Mouse (Mus musculus) myocyte (in vitro differentiated cells): ENCODE measurements around the gene Gm17332. TPM values are rescaled to one million over a fixed set of nuclear protein-coding genes. Genes with fewer than 3 reads are reported as not detected.

Experiments
- H3K27me3 ChIP-seq: one replicate; pipeline ENCODE4 v1.6.1; 2011; ENCODE audit not compliant: control insufficient read depth, insufficient read depth, insufficient read length
- H3K36me3 ChIP-seq: one replicate; pipeline ENCODE4 v1.6.1; 2011; ENCODE audit not compliant: control insufficient read depth, insufficient read depth
- H3K4me2 ChIP-seq: one replicate; pipeline ENCODE4 v1.6.1; 2011; ENCODE audit warnings: low read depth, control low read depth
- H3K4me3 ChIP-seq: one replicate; pipeline ENCODE4 v1.5.1; 2011; ENCODE audit warnings: mild to moderate bottlenecking, control low read depth, moderate library complexity
- H3K79me2 ChIP-seq: one replicate; pipeline ENCODE4 v1.6.1; 2011; ENCODE audit not compliant: control insufficient read depth, insufficient read depth
- H3ac ChIP-seq: one replicate; pipeline ENCODE4 v1.6.1; 2011; ENCODE audit not compliant: control insufficient read depth, insufficient read length
- CEBPB ChIP-seq: IDR thresholded peaks from 2 replicates; pipeline ENCODE4 v1.6.1; 2011; ENCODE audit warnings: mild to moderate bottlenecking, moderate library complexity; ENCODE audit not compliant: poor library complexity, insufficient read depth, severe bottlenecking
- E2F4 ChIP-seq: IDR thresholded peaks from one replicate; pipeline ENCODE4 v1.6.1; 2011; ENCODE audit warnings: mild to moderate bottlenecking, control low read depth, moderate library complexity; ENCODE audit not compliant: insufficient read depth
- MAX ChIP-seq: IDR thresholded peaks from one replicate; pipeline ENCODE4 v1.6.1; 2011; ENCODE audit warnings: low read depth, mild to moderate bottlenecking, control low read depth
- MYOD1 ChIP-seq, 3 experiments: IDR thresholded peaks; one replicate each; pipeline ENCODE4 v1.6.1; 2011; ENCODE audit warnings: control low read depth in 2 of 3, low read depth in 2 of 3, mild to moderate bottlenecking in 2 of 3, moderate library complexity in 1 of 3; ENCODE audit not compliant: insufficient read length in 2 of 3, control insufficient read depth in 1 of 3
- MYOG ChIP-seq, 3 experiments: IDR thresholded peaks; one replicate each; pipeline ENCODE4 v1.6.1; 2011; ENCODE audit warnings: control low read depth in 2 of 3, low read depth in 2 of 3, mild to moderate bottlenecking in 2 of 3; ENCODE audit not compliant: insufficient read length in 2 of 3, control insufficient read depth in 1 of 3, insufficient read depth in 1 of 3
- POLR2A ChIP-seq: IDR thresholded peaks from one replicate; pipeline ENCODE4 v1.6.1; 2011; ENCODE audit warnings: low read depth, mild to moderate bottlenecking, control low read depth, moderate library complexity; ENCODE audit not compliant: insufficient read length
- POLR2AphosphoS2 ChIP-seq: IDR thresholded peaks from one replicate; pipeline ENCODE4 v1.6.1; 2011; ENCODE audit warnings: low read depth, control low read depth; ENCODE audit not compliant: insufficient read length
- REST ChIP-seq: IDR thresholded peaks from one replicate; pipeline ENCODE4 v1.6.1; 2011; ENCODE audit warnings: mild to moderate bottlenecking, control low read depth, moderate library complexity; ENCODE audit not compliant: insufficient read depth, insufficient read length
- SRF ChIP-seq: IDR thresholded peaks from one replicate; pipeline ENCODE4 v1.6.1; 2011; ENCODE audit warnings: low read depth; ENCODE audit not compliant: control insufficient read depth, insufficient read length
- TCF12 ChIP-seq: IDR thresholded peaks from one replicate; pipeline ENCODE4 v1.6.1; 2011; ENCODE audit warnings: mild to moderate bottlenecking, control low read depth; ENCODE audit not compliant: poor library complexity, insufficient read depth, severe bottlenecking
- TCF3 ChIP-seq: IDR thresholded peaks from one replicate; pipeline ENCODE4 v1.6.1; 2011; ENCODE audit warnings: low read depth, control low read depth; ENCODE audit not compliant: insufficient read length
- USF1 ChIP-seq: IDR thresholded peaks from one replicate; pipeline ENCODE4 v1.6.1; 2011; ENCODE audit warnings: low read depth, mild to moderate bottlenecking, control low read depth, moderate library complexity
- polyA plus RNA-seq: library from polyadenylated mRNA; unstranded; fragments of >200 nt; fragmentation: generic; extraction: Trizol; gene quantifications from one replicate; pipeline ENCODE4 v1.2.1, GENCODE M21; 2012; ENCODE audit warnings: missing spikeins

Gm17332 gene
- polyA plus RNA-seq, 1 experiment: not detected

- H3K27me3 ChIP-seq: no peaks in the 10 kb centered on the region
- TF ChIP-seq POLR2A (no peak), CEBPB (no peak), TCF12 (no peak), TCF3 (no peak), MAX (no peak), SRF (no peak), USF1 (no peak), POLR2AphosphoS2 (no peak), REST (no peak), MYOG (IDR thresholded peaks at IDR 0.05; ENCODE audit: control insufficient read depth in 1 of 3, insufficient read depth in 1 of 3, insufficient read length in 2 of 3, low read depth in 2 of 3) (no peak), E2F4 (no peak), MYOD1 (IDR thresholded peaks at IDR 0.05; ENCODE audit: control insufficient read depth in 1 of 3, insufficient read length in 2 of 3, low read depth in 2 of 3) (no peak)
- no peak overlapping the region for H3K4me3 ChIP-seq
- H3K4me2 ChIP-seq: no peak overlapping the region
- H3K79me2 ChIP-seq: no peaks in the 10 kb centered on the region
- H3K36me3 ChIP-seq: no peaks in the 10 kb centered on the region
- H3ac ChIP-seq: no peak overlapping the region
Observed at GRCm38 (mm10) chr11:31194761-31195160, 12.5 kb upstream of the Gm17332 start.

- Histone ChIP-seq H3K79me2 (no peaks in the 10 kb centered on the region), H3K4me3 (peak overlapping the region; percentile 6), H3K4me2 (peak overlapping the region; percentile 67), H3ac (no peak overlapping the region), H3K27me3 (no peaks in the 10 kb centered on the region), H3K36me3 (no peaks in the 10 kb centered on the region)
- TF ChIP-seq TCF12: no peak
- TF ChIP-seq TCF3: no peak
- no peak for TF ChIP-seq SRF
- TF ChIP-seq USF1: no peak
- no peak for TF ChIP-seq MYOD1 (IDR thresholded peaks at IDR 0.05; ENCODE audit: control insufficient read depth in 1 of 3, insufficient read length in 2 of 3, low read depth in 2 of 3)
- TF ChIP-seq MYOG (IDR thresholded peaks at IDR 0.05; ENCODE audit: control insufficient read depth in 1 of 3, insufficient read depth in 1 of 3, insufficient read length in 2 of 3, low read depth in 2 of 3): no peak
- no peak for TF ChIP-seq CEBPB
- no peak for TF ChIP-seq POLR2A
- TF ChIP-seq E2F4: no peak
- no peak for TF ChIP-seq MAX
- TF ChIP-seq REST: no peak
- TF ChIP-seq POLR2AphosphoS2: no peak
Observed at GRCm38 (mm10) chr11:31170052-31170646, 12.1 kb downstream of the Gm17332 start.

- peak overlapping the region; percentile 67 for H3K4me2 ChIP-seq
- H3K36me3 ChIP-seq: no peaks in the 10 kb centered on the region
- no peaks in the 10 kb centered on the region for H3K27me3 ChIP-seq
- peak overlapping the region; percentile 6 for H3K4me3 ChIP-seq
- no peaks in the 10 kb centered on the region for H3K79me2 ChIP-seq
- TF ChIP-seq TCF12: no peak
- TF ChIP-seq TCF3: no peak
- peak; percentile 36 for TF ChIP-seq REST
- TF ChIP-seq POLR2AphosphoS2: no peak
- no peak overlapping the region for H3ac ChIP-seq
Observed at GRCm38 (mm10) chr11:31169161-31170051, 12.9 kb downstream of the Gm17332 start.

GRCm38 (mm10) chr11:31168831-31169160 lies 13.5 kb downstream of the Gm17332 start:
- Histone ChIP-seq H3K36me3 (no peaks in the 10 kb centered on the region), H3K27me3 (no peaks in the 10 kb centered on the region), H3K4me2 (peak overlapping the region; percentile 67), H3ac (no peak overlapping the region), H3K79me2 (no peaks in the 10 kb centered on the region), H3K4me3 (peak overlapping the region; percentile 6)
- no peak for TF ChIP-seq TCF3
- TF ChIP-seq MYOG (IDR thresholded peaks at IDR 0.05; ENCODE audit: control insufficient read depth in 1 of 3, insufficient read depth in 1 of 3, insufficient read length in 2 of 3, low read depth in 2 of 3): no peak
- TF ChIP-seq MAX: no peak
- no peak for TF ChIP-seq TCF12
- TF ChIP-seq E2F4: no peak
- TF ChIP-seq POLR2A: no peak
- no peak for TF ChIP-seq REST
- no peak for TF ChIP-seq USF1
- TF ChIP-seq POLR2AphosphoS2: no peak
- no peak for TF ChIP-seq SRF
- no peak for TF ChIP-seq MYOD1 (IDR thresholded peaks at IDR 0.05; ENCODE audit: control insufficient read depth in 1 of 3, insufficient read length in 2 of 3, low read depth in 2 of 3)
- no peak for TF ChIP-seq CEBPB
